Mouse (Mus musculus): ENCODE measurements around the gene Coq5. TPM values are rescaled to one million over a fixed set of nuclear protein-coding genes. Genes with fewer than 3 reads are reported as not detected.

The Coq5 gene
- polyA plus RNA-seq, 1 experiment from 2014 or later: 56.1 TPM

GRCm38 (mm10) chr5:115237803-115238728, 41.4 kb upstream of the Coq5 start:
- Histone ChIP-seq H3K4me3 (ENCODE audit: low read depth, low read length) (peak overlapping the region; percentile 85), H3K9ac (ENCODE audit: low read depth, low read length) (peak overlapping the region; percentile 85), H3K4me1 (ENCODE audit: control insufficient read depth, insufficient read depth, low read length) (peaks cover 16% of the 10 kb centered on the region; the same call in 1 of the 2 replicates), H3K27me3 (ENCODE audit: control insufficient read depth, insufficient read depth, low read depth, low read length) (no peaks in the 10 kb centered on the region), H3K27ac (ENCODE audit: low read length) (peak overlapping the region; percentile 73), H3K4me2 (ENCODE audit: low read length) (peak overlapping the region; percentile 87), H3K9me3 (replicated peaks; ENCODE audit: control insufficient read depth, low read length, poor library complexity, severe bottlenecking) (no peaks in the 10 kb centered on the region), H3K36me3 (ENCODE audit: control insufficient read depth, insufficient read depth, low read length) (peaks cover 26% of the 10 kb centered on the region)
- WGBS: under 1% methylated on average over 88 of the region's 88 CpGs
- peak; percentile 85 for ATAC-seq

GRCm38 (mm10) chr5:115238729-115239195, 40.7 kb upstream of the Coq5 start:
- ATAC-seq: no peak
- peaks cover 32% of the 10 kb centered on the region for H3K36me3 ChIP-seq (ENCODE audit: control insufficient read depth, insufficient read depth, low read length)

GRCm38 (mm10) chr5:115240191-115240590, 39.3 kb upstream of the Coq5 start:
- H3K27ac ChIP-seq (ENCODE audit: low read length): no peak overlapping the region
- no peak overlapping the region for H3K4me3 ChIP-seq (ENCODE audit: low read depth, low read length)
- 89% methylated on average over 11 of the region's 11 CpGs for WGBS
- H3K4me1 ChIP-seq (ENCODE audit: control insufficient read depth, insufficient read depth, low read length): peaks cover 13% of the 10 kb centered on the region; the same call in 1 of the 2 replicates
- H3K9ac ChIP-seq (ENCODE audit: low read depth, low read length): no peak overlapping the region
- H3K4me2 ChIP-seq (ENCODE audit: low read length): no peak overlapping the region
- ATAC-seq: no peak
- peaks cover 43% of the 10 kb centered on the region for H3K36me3 ChIP-seq (ENCODE audit: control insufficient read depth, insufficient read depth, low read length)
- no peaks in the 10 kb centered on the region for H3K9me3 ChIP-seq (replicated peaks; ENCODE audit: control insufficient read depth, low read length, poor library complexity, severe bottlenecking)
- no peaks in the 10 kb centered on the region for H3K27me3 ChIP-seq (ENCODE audit: control insufficient read depth, insufficient read depth, low read depth, low read length)

More at GRCm38 (mm10) chr5:115238729-115239195, 40.7 kb upstream of the Coq5 start:
- WGBS: 6% methylated on average over 11 of the region's 11 CpGs
- H3K27ac ChIP-seq (ENCODE audit: low read length): no peak overlapping the region
- H3K27me3 ChIP-seq (ENCODE audit: control insufficient read depth, insufficient read depth, low read depth, low read length): no peaks in the 10 kb centered on the region
- H3K9me3 ChIP-seq (replicated peaks; ENCODE audit: control insufficient read depth, low read length, poor library complexity, severe bottlenecking): no peaks in the 10 kb centered on the region
- H3K4me2 ChIP-seq (ENCODE audit: low read length): peak overlapping the region; percentile 87
- H3K4me3 ChIP-seq (ENCODE audit: low read depth, low read length): peak overlapping the region; percentile 85
- peaks cover 16% of the 10 kb centered on the region; the same call in 1 of the 2 replicates for H3K4me1 ChIP-seq (ENCODE audit: control insufficient read depth, insufficient read depth, low read length)
- peak overlapping the region; percentile 85 for H3K9ac ChIP-seq (ENCODE audit: low read depth, low read length)

GRCm38 (mm10) chr5:115255472-115255871, 24.0 kb upstream of the Coq5 start:
- 71% methylated on average over 1 of the region's 1 CpGs for WGBS
- peaks cover 48% of the 10 kb centered on the region for H3K36me3 ChIP-seq (ENCODE audit: control insufficient read depth, insufficient read depth, low read length)

GRCm38 (mm10) chr5:115256909-115257546, 22.4 kb upstream of the Coq5 start:
- 92% methylated on average over 10 of the region's 10 CpGs for WGBS
- no peak for ATAC-seq

More at GRCm38 (mm10) chr5:115255472-115255871, 24.0 kb upstream of the Coq5 start:
- Histone ChIP-seq H3K27ac (ENCODE audit: low read length) (no peak overlapping the region), H3K4me3 (ENCODE audit: low read depth, low read length) (no peak overlapping the region), H3K4me1 (ENCODE audit: control insufficient read depth, insufficient read depth, low read length) (no peaks in the 10 kb centered on the region), H3K4me2 (ENCODE audit: low read length) (no peak overlapping the region), H3K9ac (ENCODE audit: low read depth, low read length) (no peak overlapping the region), H3K9me3 (replicated peaks; ENCODE audit: control insufficient read depth, low read length, poor library complexity, severe bottlenecking) (no peaks in the 10 kb centered on the region), H3K27me3 (ENCODE audit: control insufficient read depth, insufficient read depth, low read depth, low read length) (no peaks in the 10 kb centered on the region)
- ATAC-seq: no peak

GRCm38 (mm10) chr5:115260356-115260755, 19.1 kb upstream of the Coq5 start:
- H3K4me1 ChIP-seq (ENCODE audit: control insufficient read depth, insufficient read depth, low read length): no peaks in the 10 kb centered on the region
- H3K27me3 ChIP-seq (ENCODE audit: control insufficient read depth, insufficient read depth, low read depth, low read length): no peaks in the 10 kb centered on the region
- no peaks in the 10 kb centered on the region for H3K9me3 ChIP-seq (replicated peaks; ENCODE audit: control insufficient read depth, low read length, poor library complexity, severe bottlenecking)
- no peak overlapping the region for H3K27ac ChIP-seq (ENCODE audit: low read length)
- H3K4me2 ChIP-seq (ENCODE audit: low read length): no peak overlapping the region
- H3K36me3 ChIP-seq (ENCODE audit: control insufficient read depth, insufficient read depth, low read length): peaks cover 33% of the 10 kb centered on the region
- no peak overlapping the region for H3K9ac ChIP-seq (ENCODE audit: low read depth, low read length)
- 91% methylated on average over 6 of the region's 6 CpGs for WGBS
- ATAC-seq: no peak
- H3K4me3 ChIP-seq (ENCODE audit: low read depth, low read length): no peak overlapping the region

More at GRCm38 (mm10) chr5:115256909-115257546, 22.4 kb upstream of the Coq5 start:
- Histone ChIP-seq H3K4me3 (ENCODE audit: low read depth, low read length) (no peak overlapping the region), H3K4me1 (ENCODE audit: control insufficient read depth, insufficient read depth, low read length) (no peaks in the 10 kb centered on the region), H3K9me3 (replicated peaks; ENCODE audit: control insufficient read depth, low read length, poor library complexity, severe bottlenecking) (no peaks in the 10 kb centered on the region), H3K27ac (ENCODE audit: low read length) (no peak overlapping the region), H3K27me3 (ENCODE audit: control insufficient read depth, insufficient read depth, low read depth, low read length) (no peaks in the 10 kb centered on the region), H3K9ac (ENCODE audit: low read depth, low read length) (no peak overlapping the region), H3K4me2 (ENCODE audit: low read length) (no peak overlapping the region), H3K36me3 (ENCODE audit: control insufficient read depth, insufficient read depth, low read length) (peaks cover 37% of the 10 kb centered on the region)

GRCm38 (mm10) chr5:115261141-115261540, 18.3 kb upstream of the Coq5 start:
- H3K27ac ChIP-seq (ENCODE audit: low read length): no peak overlapping the region
- no peaks in the 10 kb centered on the region for H3K27me3 ChIP-seq (ENCODE audit: control insufficient read depth, insufficient read depth, low read depth, low read length)
- 0 out of 2 replicates have a peak, but pooled peaks cover 4% of the 10 kb centered on the region for H3K4me1 ChIP-seq (ENCODE audit: control insufficient read depth, insufficient read depth, low read length)
- H3K36me3 ChIP-seq (ENCODE audit: control insufficient read depth, insufficient read depth, low read length): peaks cover 27% of the 10 kb centered on the region
- H3K9ac ChIP-seq (ENCODE audit: low read depth, low read length): no peak overlapping the region
- H3K4me2 ChIP-seq (ENCODE audit: low read length): no peak overlapping the region
- no peak overlapping the region for H3K4me3 ChIP-seq (ENCODE audit: low read depth, low read length)
- no peak for ATAC-seq
- 90% methylated on average over 8 of the region's 8 CpGs for WGBS
- no peaks in the 10 kb centered on the region for H3K9me3 ChIP-seq (replicated peaks; ENCODE audit: control insufficient read depth, low read length, poor library complexity, severe bottlenecking)

GRCm38 (mm10) chr5:115261880-115262279, 17.6 kb upstream of the Coq5 start:
- ATAC-seq: no peak
- Histone ChIP-seq H3K4me3 (ENCODE audit: low read depth, low read length) (no peak overlapping the region), H3K27ac (ENCODE audit: low read length) (no peak overlapping the region), H3K4me2 (ENCODE audit: low read length) (no peak overlapping the region), H3K27me3 (ENCODE audit: control insufficient read depth, insufficient read depth, low read depth, low read length) (no peaks in the 10 kb centered on the region), H3K36me3 (ENCODE audit: control insufficient read depth, insufficient read depth, low read length) (peaks cover 19% of the 10 kb centered on the region), H3K4me1 (ENCODE audit: control insufficient read depth, insufficient read depth, low read length) (0 out of 2 replicates have a peak, but pooled peaks cover 5% of the 10 kb centered on the region), H3K9ac (ENCODE audit: low read depth, low read length) (no peak overlapping the region), H3K9me3 (replicated peaks; ENCODE audit: control insufficient read depth, low read length, poor library complexity, severe bottlenecking) (no peaks in the 10 kb centered on the region)
- WGBS: 96% methylated on average over 1 of the region's 1 CpGs

Measured in midbrain, embryonic 16.5 days (tissue).